In the genomic region with DNA sequence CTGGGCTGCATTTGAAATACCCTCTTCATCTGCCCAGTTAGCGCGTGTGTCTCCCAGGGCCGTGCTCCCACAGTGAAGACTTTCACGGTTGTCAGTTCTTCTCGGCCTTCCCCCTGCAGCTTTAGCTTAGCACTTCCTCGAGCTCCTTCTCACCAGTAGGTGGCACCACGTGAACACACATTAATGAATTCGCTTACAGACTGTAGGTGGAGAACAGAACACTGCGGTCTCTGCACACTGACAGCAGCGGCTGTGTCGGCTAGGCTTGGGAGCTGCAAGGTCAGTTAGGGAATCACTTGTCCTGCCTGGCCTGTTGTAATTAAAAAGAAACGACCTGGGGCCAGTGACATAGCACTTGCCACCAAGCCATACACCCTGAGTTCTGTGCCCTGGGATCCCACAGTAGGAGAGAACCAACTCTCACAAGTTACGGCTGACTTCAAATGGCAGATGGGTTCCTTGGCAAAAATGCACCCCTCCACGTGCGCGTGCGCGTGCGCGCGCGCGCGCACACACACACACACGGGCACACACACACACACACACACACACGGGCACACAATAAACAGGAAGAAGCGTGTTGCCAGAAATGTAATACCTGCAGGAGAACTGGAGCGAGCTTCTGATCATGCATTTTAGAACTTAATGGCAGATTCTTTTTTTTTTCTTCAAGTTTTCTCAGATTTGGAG, we compare ENCODE assay signal across 8 mouse cellular contexts. TPM values are rescaled to one million over a fixed set of nuclear protein-coding genes. Genes with fewer than 3 reads are reported as not detected.
DNase-seq lines count a peak whose midpoint lies in the region; ATAC-seq and TF ChIP-seq lines count a peak whose summit lies in the region.

No protein-coding gene starts in this region.

- no peaks in the 10 kb centered on the region for H3K36me3 ChIP-seq in forebrain, embryonic 11.5 days (ENCODE audit: control insufficient read depth, insufficient read depth, low read length)
- no peaks in the 10 kb centered on the region for H3K36me3 ChIP-seq in heart, embryonic 16.5 days (ENCODE audit: control insufficient read depth, insufficient read depth)
- H3K36me3 ChIP-seq in liver, embryonic 14.5 days (replicated peaks; ENCODE audit: control insufficient read depth, insufficient read depth, low read depth): no peaks in the 10 kb centered on the region
- H3K36me3 ChIP-seq in stomach, embryonic 15.5 days: no peaks in the 10 kb centered on the region

- peak; percentile 85 to 88 for DNase-seq in CD8-positive naive resting alpha-beta T cell, adult 2 months (ENCODE audit: low read depth in 2 of 2, low spot score in 2 of 2)
- DNase-seq in c-Kit-positive CD71-positive TER-119-negative erythroid progenitor cells, embryonic 14.5 days (ENCODE audit: low read depth): peak; percentile 92
- DNase-seq in forebrain, embryonic 11.5 days (ENCODE audit: low spot score): peak; percentile 86
- peak; percentile 94 to 95 for DNase-seq in kidney, postnatal 36 days
- peak; percentile 73 to 81 (median 78) for DNase-seq in liver, embryonic 14.5 days (ENCODE audit: low read depth in 3 of 3, low spot score in 3 of 3)
- DNase-seq in neural tube, embryonic 10.5 days (ENCODE audit: extremely low spot score, low spot score): peak; percentile 86

- H3K27me3 ChIP-seq in forebrain, embryonic 11.5 days (ENCODE audit: control insufficient read depth, insufficient read depth, low read length): no peaks in the 10 kb centered on the region
- no peaks in the 10 kb centered on the region for H3K27me3 ChIP-seq in heart, embryonic 16.5 days (ENCODE audit: control insufficient read depth, insufficient read depth, low read length)
- H3K27me3 ChIP-seq in liver, embryonic 14.5 days (ENCODE audit: control insufficient read depth, insufficient read depth, low read length): no peaks in the 10 kb centered on the region
- H3K27me3 ChIP-seq in stomach, embryonic 15.5 days (replicated peaks): no peaks in the 10 kb centered on the region

- H3K4me3 ChIP-seq in forebrain, embryonic 11.5 days (ENCODE audit: low read depth, low read length): peak overlapping the region; percentile 28
- peak overlapping the region; percentile 58 for H3K4me3 ChIP-seq in heart, embryonic 16.5 days (ENCODE audit: low read length)
- peak overlapping the region; percentile 31 to 53 for H3K4me3 ChIP-seq in liver, embryonic 14.5 days (ENCODE audit: insufficient read depth in 1 of 2, low read depth in 2 of 2, low read length in 2 of 2)
- H3K4me3 ChIP-seq in stomach, embryonic 15.5 days (replicated peaks): peak overlapping the region; percentile 40

- TF ChIP-seq CTCF in liver, embryonic 14.5 days (IDR thresholded peaks at IDR 0.05; ENCODE audit: low read depth): peak; percentile 96

- peak; percentile 69 for ATAC-seq in forebrain, embryonic 11.5 days (replicated peaks; ENCODE audit: low FRiP score)
- peak; percentile 89 for ATAC-seq in heart, embryonic 16.5 days (replicated peaks; ENCODE audit: extremely low read depth, insufficient read depth, low FRiP score)
- ATAC-seq in liver, embryonic 14.5 days (ENCODE audit: insufficient read depth): peak; percentile 87
- peak; percentile 86 for ATAC-seq in stomach, embryonic 15.5 days (ENCODE audit: insufficient read depth, low FRiP score, low read depth)

- TF ChIP-seq EP300 in liver, embryonic 14.5 days (IDR thresholded peaks at IDR 0.05; ENCODE audit: low read depth): no peak

- peaks cover 10% of the 10 kb centered on the region; the same call in 1 of the 2 replicates for H3K4me1 ChIP-seq in forebrain, embryonic 11.5 days (replicated peaks; ENCODE audit: control insufficient read depth, insufficient read depth, low read length)
- H3K4me1 ChIP-seq in heart, embryonic 16.5 days (ENCODE audit: control insufficient read depth, insufficient read depth, low read length): peaks cover 6% of the 10 kb centered on the region
- H3K4me1 ChIP-seq in liver, embryonic 14.5 days (replicated peaks; ENCODE audit: control insufficient read depth in 2 of 2, insufficient read depth in 2 of 2, low read length in 1 of 2): peaks cover 9 to 20% of the 10 kb centered on the region in 2 experiments; a peak in 3 of 4 replicates
- H3K4me1 ChIP-seq in stomach, embryonic 15.5 days: peaks cover 13% of the 10 kb centered on the region

- 13% methylated on average over 28 of the region's 28 CpGs for WGBS in forebrain, embryonic 11.5 days
- 12% methylated on average over 28 of the region's 28 CpGs for WGBS in heart, embryonic 16.5 days
- 6% methylated on average over 28 of the region's 28 CpGs for WGBS in liver, embryonic 14.5 days (ENCODE audit: insufficient replicate concordance)
- WGBS in stomach, embryonic 15.5 days: 9% methylated on average over 28 of the region's 28 CpGs

- H3K9me3 ChIP-seq in forebrain, embryonic 11.5 days (ENCODE audit: control insufficient read depth, low read length): no peaks in the 10 kb centered on the region
- no peaks in the 10 kb centered on the region for H3K9me3 ChIP-seq in heart, embryonic 16.5 days (replicated peaks; ENCODE audit: control insufficient read depth, low read length)
- H3K9me3 ChIP-seq in liver, embryonic 14.5 days (ENCODE audit: control insufficient read depth, low read length): no peaks in the 10 kb centered on the region
- no peaks in the 10 kb centered on the region for H3K9me3 ChIP-seq in stomach, embryonic 15.5 days

- H3K27ac ChIP-seq in forebrain, embryonic 11.5 days (ENCODE audit: low read depth, low read length): 0 out of 2 replicates have a peak overlapping the region, but pooled peaks have one; percentile 18
- H3K27ac ChIP-seq in heart, embryonic 16.5 days (ENCODE audit: low read length): peak overlapping the region; percentile 74
- H3K27ac ChIP-seq in liver, embryonic 14.5 days: no peak overlapping the region
- peak overlapping the region; percentile 82 for H3K27ac ChIP-seq in stomach, embryonic 15.5 days

- H3K4me2 ChIP-seq in forebrain, embryonic 11.5 days (ENCODE audit: low read depth, low read length, severe bottlenecking): peak overlapping the region; percentile 59
- peak overlapping the region; percentile 90 for H3K4me2 ChIP-seq in heart, embryonic 16.5 days (ENCODE audit: low read depth, low read length)
- H3K4me2 ChIP-seq in liver, embryonic 14.5 days (ENCODE audit: low read depth): peak overlapping the region; percentile 65
- H3K4me2 ChIP-seq in stomach, embryonic 15.5 days: peak overlapping the region; percentile 88

- H3K9ac ChIP-seq in forebrain, embryonic 11.5 days (ENCODE audit: low read length): peak overlapping the region; percentile 61
- peak overlapping the region; percentile 80 for H3K9ac ChIP-seq in heart, embryonic 16.5 days (ENCODE audit: low read length)
- H3K9ac ChIP-seq in liver, embryonic 14.5 days (replicated peaks): peak overlapping the region; percentile 34; the same call in 1 of the 2 replicates
- H3K9ac ChIP-seq in stomach, embryonic 15.5 days: no peak overlapping the region

RNA-seq across cellular contexts. Expression of a gene that starts 11.5 kb away (rescaled TPM):
- polyA plus RNA-seq in forebrain, embryonic 11.5 days (2014; fragmentation: Nextera tagmentation; extraction: Ambion mirVana): 772 and 838 TPM in 2 replicates
- 375 and 390 TPM in 2 replicates for polyA plus RNA-seq in heart, embryonic 16.5 days (2015; fragmentation: Nextera tagmentation; extraction: Ambion mirVana)
- 248 and 556 TPM in 2 replicates for polyA plus RNA-seq in liver, embryonic 14.5 days (2012; rRNA removed)
- 571 and 586 TPM in 2 replicates for polyA plus RNA-seq in liver, embryonic 14.5 days (2014; fragmentation: Nextera tagmentation; extraction: Ambion mirVana)
- polyA plus RNA-seq in stomach, embryonic 15.5 days (2015; fragmentation: Nextera tagmentation; extraction: Ambion mirVana): 694 and 820 TPM in 2 replicates

RNA-seq across cellular contexts. Expression of a gene that starts 43.1 kb away (rescaled TPM):
- polyA plus RNA-seq in forebrain, embryonic 11.5 days (2014; fragmentation: Nextera tagmentation; extraction: Ambion mirVana): 0.32 TPM in 1 of 2 replicates, not detected in the other
- polyA plus RNA-seq in heart, embryonic 16.5 days (2015; fragmentation: Nextera tagmentation; extraction: Ambion mirVana): 0.17 and 0.84 TPM in 2 replicates
- 0.01 and 0.02 TPM in 2 replicates for polyA plus RNA-seq in liver, embryonic 14.5 days (2012; rRNA removed)
- polyA plus RNA-seq in liver, embryonic 14.5 days (2014; fragmentation: Nextera tagmentation; extraction: Ambion mirVana): not detected in 2 replicates
- 5.5 and 5.7 TPM in 2 replicates for polyA plus RNA-seq in stomach, embryonic 15.5 days (2015; fragmentation: Nextera tagmentation; extraction: Ambion mirVana)
